Mouse (Mus musculus): Measurements from ENCODE around the gene Prkca. TPM values are rescaled to one million over a fixed set of nuclear protein-coding genes. Genes with fewer than 3 reads are reported as not detected.

The Prkca gene
- total RNA-seq, 2 experiments from 2014 or later, result 211 to 241 TPM

GRCm38 (mm10) chr11:107979497-107980174, 364.1 kb downstream of the Prkca start:
- DNase-seq (ENCODE audit: low spot score in 2 of 2), result no peak
- TF ChIP-seq CTCF (conservative IDR thresholded peaks at IDR 0.05), result no peak
- Histone ChIP-seq H3K4me3 (no peak overlapping the region), H3K27ac (no peak overlapping the region)

- no peak for TF ChIP-seq CTCF (conservative IDR thresholded peaks at IDR 0.05)
- H3K27ac ChIP-seq, result no peak overlapping the region
- DNase-seq (ENCODE audit: low spot score in 2 of 2), result no peak
- H3K4me3 ChIP-seq, result no peak overlapping the region
These were observed 373.8 kb downstream of the Prkca start for GRCm38 (mm10) chr11:107969943-107970342.

- DNase-seq (ENCODE audit: low spot score in 2 of 2), result no peak
- Histone ChIP-seq H3K27ac (no peak overlapping the region), H3K4me3 (no peak overlapping the region)
- TF ChIP-seq CTCF (conservative IDR thresholded peaks at IDR 0.05), result no peak
These were observed 375.6 kb downstream of the Prkca start for GRCm38 (mm10) chr11:107968147-107968546.

- no peak for DNase-seq (ENCODE audit: low spot score in 2 of 2)
- H3K4me3 ChIP-seq, result no peak overlapping the region
- H3K27ac ChIP-seq, result 0 out of 2 replicates have a peak overlapping the region, but pooled peaks have one; percentile 14
- TF ChIP-seq CTCF (conservative IDR thresholded peaks at IDR 0.05), result no peak
These were observed 377.5 kb downstream of the Prkca start for GRCm38 (mm10) chr11:107966229-107966628.

GRCm38 (mm10) chr11:107965449-107965848, 378.3 kb downstream of the Prkca start:
- no peak overlapping the region for H3K27ac ChIP-seq
- no peak for TF ChIP-seq CTCF (conservative IDR thresholded peaks at IDR 0.05)
- DNase-seq (ENCODE audit: low spot score in 2 of 2), result peak; percentile 56 to 78
- no peak overlapping the region for H3K4me3 ChIP-seq

GRCm38 (mm10) chr11:107957566-107958350, 386.0 kb downstream of the Prkca start:
- Histone ChIP-seq H3K27ac (no peak overlapping the region), H3K4me3 (no peak overlapping the region)
- no peak for TF ChIP-seq CTCF (conservative IDR thresholded peaks at IDR 0.05)
- no peak for DNase-seq (ENCODE audit: low spot score in 2 of 2)

- H3K4me3 ChIP-seq, result no peak overlapping the region
- DNase-seq (ENCODE audit: low spot score in 2 of 2), result no peak
- TF ChIP-seq CTCF (conservative IDR thresholded peaks at IDR 0.05), result no peak
- no peak overlapping the region for H3K27ac ChIP-seq
These were observed 388.3 kb downstream of the Prkca start for GRCm38 (mm10) chr11:107955191-107956062.

- H3K27ac ChIP-seq, result peak overlapping the region; percentile 65
- H3K4me3 ChIP-seq, result no peak overlapping the region
- no peak for DNase-seq (ENCODE audit: low spot score in 2 of 2)
- TF ChIP-seq CTCF (conservative IDR thresholded peaks at IDR 0.05), result no peak
These were observed 392.3 kb downstream of the Prkca start for GRCm38 (mm10) chr11:107951431-107951830.

GRCm38 (mm10) chr11:107950658-107951057, 393.1 kb downstream of the Prkca start:
- H3K27ac ChIP-seq, result peak overlapping the region; percentile 65
- H3K4me3 ChIP-seq, result no peak overlapping the region
- no peak for TF ChIP-seq CTCF (conservative IDR thresholded peaks at IDR 0.05)
- peak; percentile 49 to 57 for DNase-seq (ENCODE audit: low spot score in 2 of 2)

- Histone ChIP-seq H3K4me3 (no peak overlapping the region), H3K27ac (peak overlapping the region; percentile 33; the same call in 1 of the 2 replicates)
- no peak for TF ChIP-seq CTCF (conservative IDR thresholded peaks at IDR 0.05)
- no peak for DNase-seq (ENCODE audit: low spot score in 2 of 2)
These were observed 393.5 kb downstream of the Prkca start for GRCm38 (mm10) chr11:107950211-107950610.

GRCm38 (mm10) chr11:107947951-107948350, 395.8 kb downstream of the Prkca start:
- Histone ChIP-seq H3K27ac (no peak overlapping the region), H3K4me3 (no peak overlapping the region)
- no peak for DNase-seq (ENCODE audit: low spot score in 2 of 2)
- TF ChIP-seq CTCF (conservative IDR thresholded peaks at IDR 0.05), result no peak

- H3K27ac ChIP-seq, result no peak overlapping the region
- no peak for DNase-seq (ENCODE audit: low spot score in 2 of 2)
- no peak overlapping the region for H3K4me3 ChIP-seq
- no peak for TF ChIP-seq CTCF (conservative IDR thresholded peaks at IDR 0.05)
These were observed 396.9 kb downstream of the Prkca start for GRCm38 (mm10) chr11:107946823-107947222.

- no peak overlapping the region for H3K27ac ChIP-seq
- DNase-seq (ENCODE audit: low spot score in 2 of 2), result no peak
- H3K4me3 ChIP-seq, result no peak overlapping the region
- no peak for TF ChIP-seq CTCF (conservative IDR thresholded peaks at IDR 0.05)
These were observed 406.8 kb downstream of the Prkca start for GRCm38 (mm10) chr11:107936929-107937328.
